Mouse (Mus musculus): ENCODE measurements around the gene Olfr10. TPM values are rescaled to one million over a fixed set of nuclear protein-coding genes. Genes with fewer than 3 reads are reported as not detected.

Olfr10 gene
- polyA plus RNA-seq, 1 experiment = not detected

- Histone ChIP-seq H3ac (ENCODE audit: control insufficient read depth, insufficient read length, low read depth) (no peak overlapping the region), H3K36me3 (ENCODE audit: control insufficient read depth, insufficient read depth) (peaks cover 12% of the 10 kb centered on the region), H3K79me2 (ENCODE audit: control insufficient read depth, insufficient read depth) (peaks cover 1% of the 10 kb centered on the region), H3K79me3 (ENCODE audit: low read depth) (peaks cover 1% of the 10 kb centered on the region), H3K27me3 (ENCODE audit: control insufficient read depth, insufficient read depth, insufficient read length) (no peaks in the 10 kb centered on the region), H3K4me3 (ENCODE audit: insufficient read depth, poor library complexity, severe bottlenecking) (no peak overlapping the region)
- TF ChIP-seq CEBPB (IDR thresholded peaks at IDR 0.05; ENCODE audit: low read depth) (no peak), USF1 (IDR thresholded peaks at IDR 0.05; ENCODE audit: low read depth) (no peak), CTCF (IDR thresholded peaks at IDR 0.05; ENCODE audit: control insufficient read depth, insufficient read depth, insufficient read length) (no peak), MYOD1 (IDR thresholded peaks at IDR 0.05; ENCODE audit: control insufficient read depth, insufficient read length, low read depth) (no peak), FOSL1 (IDR thresholded peaks at IDR 0.05; ENCODE audit: insufficient read depth, low read length, poor library complexity, severe bottlenecking) (no peak), MYOG (IDR thresholded peaks at IDR 0.05; ENCODE audit: control insufficient read depth, extremely low read depth, insufficient read length) (no peak), MAX (IDR thresholded peaks at IDR 0.05) (no peak)
Measured at GRCm38 (mm10) chr11:49267316-49267715, 37.2 kb upstream of the Olfr10 start.

- H3K79me2 ChIP-seq (ENCODE audit: control insufficient read depth, insufficient read depth) = no peaks in the 10 kb centered on the region
- no peak overlapping the region for H3ac ChIP-seq (ENCODE audit: control insufficient read depth, insufficient read length, low read depth)
- H3K27me3 ChIP-seq (ENCODE audit: control insufficient read depth, insufficient read depth, insufficient read length) = no peaks in the 10 kb centered on the region
- no peak overlapping the region for H3K4me3 ChIP-seq (ENCODE audit: insufficient read depth, poor library complexity, severe bottlenecking)
- H3K36me3 ChIP-seq (ENCODE audit: control insufficient read depth, insufficient read depth) = peaks cover 5% of the 10 kb centered on the region
- H3K79me3 ChIP-seq (ENCODE audit: low read depth) = peaks cover 1% of the 10 kb centered on the region
- TF ChIP-seq CTCF (IDR thresholded peaks at IDR 0.05; ENCODE audit: control insufficient read depth, insufficient read depth, insufficient read length) (no peak), FOSL1 (IDR thresholded peaks at IDR 0.05; ENCODE audit: insufficient read depth, low read length, poor library complexity, severe bottlenecking) (no peak), MAX (IDR thresholded peaks at IDR 0.05) (no peak), CEBPB (IDR thresholded peaks at IDR 0.05; ENCODE audit: low read depth) (no peak), MYOG (IDR thresholded peaks at IDR 0.05; ENCODE audit: control insufficient read depth, extremely low read depth, insufficient read length) (no peak), USF1 (IDR thresholded peaks at IDR 0.05; ENCODE audit: low read depth) (no peak), MYOD1 (IDR thresholded peaks at IDR 0.05; ENCODE audit: control insufficient read depth, insufficient read length, low read depth) (no peak)
Measured at GRCm38 (mm10) chr11:49267970-49268579, 36.5 kb upstream of the Olfr10 start.

DNA sequence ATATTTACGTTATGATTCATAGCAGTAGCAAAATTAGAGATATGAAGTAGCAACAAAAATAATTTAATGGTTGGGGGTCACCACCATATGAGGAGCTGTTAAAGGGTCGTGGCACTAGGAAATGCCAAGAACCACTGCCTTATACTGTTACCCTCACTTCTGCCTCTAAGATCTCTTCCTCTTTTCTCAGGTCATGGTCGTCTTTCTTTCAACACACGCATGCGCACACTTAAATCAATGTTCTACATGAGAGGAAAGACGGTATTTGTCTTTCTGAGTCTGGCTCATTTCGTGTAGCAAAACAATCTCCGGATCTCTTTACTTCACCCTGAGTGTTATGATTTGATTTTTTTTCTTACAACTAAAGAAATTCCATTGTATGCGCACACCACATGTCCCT is 34.8 kb upstream of the Olfr10 start:
- Histone ChIP-seq H3ac (ENCODE audit: control insufficient read depth, insufficient read length, low read depth) (no peak overlapping the region), H3K36me3 (ENCODE audit: control insufficient read depth, insufficient read depth) (no peaks in the 10 kb centered on the region), H3K79me3 (ENCODE audit: low read depth) (no peaks in the 10 kb centered on the region), H3K4me3 (ENCODE audit: insufficient read depth, poor library complexity, severe bottlenecking) (no peak overlapping the region), H3K27me3 (ENCODE audit: control insufficient read depth, insufficient read depth, insufficient read length) (no peaks in the 10 kb centered on the region), H3K79me2 (ENCODE audit: control insufficient read depth, insufficient read depth) (no peaks in the 10 kb centered on the region)
- TF ChIP-seq MAX (IDR thresholded peaks at IDR 0.05) = no peak
- no peak for TF ChIP-seq MYOD1 (IDR thresholded peaks at IDR 0.05; ENCODE audit: control insufficient read depth, insufficient read length, low read depth)
- no peak for TF ChIP-seq MYOG (IDR thresholded peaks at IDR 0.05; ENCODE audit: control insufficient read depth, extremely low read depth, insufficient read length)
- no peak for TF ChIP-seq FOSL1 (IDR thresholded peaks at IDR 0.05; ENCODE audit: insufficient read depth, low read length, poor library complexity, severe bottlenecking)
- TF ChIP-seq USF1 (IDR thresholded peaks at IDR 0.05; ENCODE audit: low read depth) = no peak
- no peak for TF ChIP-seq CTCF (IDR thresholded peaks at IDR 0.05; ENCODE audit: control insufficient read depth, insufficient read depth, insufficient read length)
- TF ChIP-seq CEBPB (IDR thresholded peaks at IDR 0.05; ENCODE audit: low read depth) = no peak

- Histone ChIP-seq H3K4me3 (ENCODE audit: insufficient read depth, poor library complexity, severe bottlenecking) (no peak overlapping the region), H3K27me3 (ENCODE audit: control insufficient read depth, insufficient read depth, insufficient read length) (no peaks in the 10 kb centered on the region), H3ac (ENCODE audit: control insufficient read depth, insufficient read length, low read depth) (no peak overlapping the region), H3K36me3 (ENCODE audit: control insufficient read depth, insufficient read depth) (no peaks in the 10 kb centered on the region), H3K79me2 (ENCODE audit: control insufficient read depth, insufficient read depth) (no peaks in the 10 kb centered on the region), H3K79me3 (ENCODE audit: low read depth) (no peaks in the 10 kb centered on the region)
- TF ChIP-seq MYOD1 (IDR thresholded peaks at IDR 0.05; ENCODE audit: control insufficient read depth, insufficient read length, low read depth) (no peak), MYOG (IDR thresholded peaks at IDR 0.05; ENCODE audit: control insufficient read depth, extremely low read depth, insufficient read length) (no peak)
Measured at GRCm38 (mm10) chr11:49270368-49270767, 34.2 kb upstream of the Olfr10 start.

DNA sequence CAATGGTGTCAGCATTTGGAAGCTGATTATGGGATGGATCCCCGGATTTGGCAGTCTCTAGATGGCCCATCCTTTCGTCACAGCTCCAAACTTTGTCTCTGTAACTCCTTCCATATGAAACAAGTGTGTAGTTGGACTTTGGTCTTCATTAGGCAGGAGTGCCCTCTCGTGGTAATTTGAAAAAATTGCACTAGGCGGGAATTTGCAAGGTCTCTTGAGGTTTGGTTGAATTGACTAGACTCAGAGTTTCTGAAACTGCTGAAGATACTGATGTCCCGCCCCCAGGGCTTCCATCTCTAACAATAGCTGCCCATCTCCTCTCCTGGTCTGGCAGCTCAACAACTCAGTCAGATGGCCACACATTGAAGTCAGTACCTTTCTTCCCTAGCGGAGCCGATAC is 33.2 kb upstream of the Olfr10 start:
- no peak overlapping the region for H3ac ChIP-seq (ENCODE audit: control insufficient read depth, insufficient read length, low read depth)
- TF ChIP-seq MYOD1 (IDR thresholded peaks at IDR 0.05; ENCODE audit: control insufficient read depth, insufficient read length, low read depth) = no peak
- no peak for TF ChIP-seq CTCF (IDR thresholded peaks at IDR 0.05; ENCODE audit: control insufficient read depth, insufficient read depth, insufficient read length)
- TF ChIP-seq CEBPB (IDR thresholded peaks at IDR 0.05; ENCODE audit: low read depth) = no peak
- no peak for TF ChIP-seq FOSL1 (IDR thresholded peaks at IDR 0.05; ENCODE audit: insufficient read depth, low read length, poor library complexity, severe bottlenecking)
- no peak for TF ChIP-seq MAX (IDR thresholded peaks at IDR 0.05)
- no peak for TF ChIP-seq USF1 (IDR thresholded peaks at IDR 0.05; ENCODE audit: low read depth)
- no peak for TF ChIP-seq MYOG (IDR thresholded peaks at IDR 0.05; ENCODE audit: control insufficient read depth, extremely low read depth, insufficient read length)
- no peaks in the 10 kb centered on the region for H3K79me2 ChIP-seq (ENCODE audit: control insufficient read depth, insufficient read depth)
- H3K4me3 ChIP-seq (ENCODE audit: insufficient read depth, poor library complexity, severe bottlenecking) = no peak overlapping the region
- no peaks in the 10 kb centered on the region for H3K36me3 ChIP-seq (ENCODE audit: control insufficient read depth, insufficient read depth)
- H3K79me3 ChIP-seq (ENCODE audit: low read depth) = no peaks in the 10 kb centered on the region
- no peaks in the 10 kb centered on the region for H3K27me3 ChIP-seq (ENCODE audit: control insufficient read depth, insufficient read depth, insufficient read length)
